In genomic region chrX:13360436-13360835, GRCm38 (mm10) we compare ENCODE assay signal across 20 mouse cellular contexts.
"Had no signal": no experiment of that assay in that cellular context is flagged by ENCODE, and none has a peak within 500 bp of the region (broad histone marks: within the 10 kb centered on the region; RNA-seq: fewer than 3 reads in every experiment).

No protein-coding gene starts in this region.

- H3K27ac ChIP-seq: limb, embryonic 10.5 days; limb, embryonic 13.5 days; liver, embryonic 14.5 days; midbrain, embryonic 10.5 days; midbrain, embryonic 13.5 days; neural tube, embryonic 13.5 days; stomach, embryonic 15.5 days had no signal

- H3K4me3 ChIP-seq: limb, embryonic 10.5 days; limb, embryonic 13.5 days; megakaryocyte, embryonic 14.5 days; midbrain, embryonic 10.5 days; midbrain, embryonic 13.5 days; myocyte; neural tube, embryonic 13.5 days; stomach, embryonic 15.5 days had no signal

- DNase-seq: kidney, adult 9 months; kidney, postnatal 14 days; kidney, postnatal 4 days; layer of hippocampus, adult 9-11 months; liver, postnatal 0 days; lung, embryonic 14.5 days; lung, postnatal 36 days; right cerebral cortex, adult 18-20 months; right cerebral cortex, postnatal 25 days; spleen, adult 18-20 months; thymus, postnatal 25 days had no signal

- H3K27me3 ChIP-seq: limb, embryonic 13.5 days; stomach, embryonic 15.5 days had no signal

- H3K4me1 ChIP-seq: limb, embryonic 10.5 days; limb, embryonic 13.5 days; megakaryocyte, embryonic 14.5 days; midbrain, embryonic 10.5 days; midbrain, embryonic 13.5 days; neural tube, embryonic 13.5 days; stomach, embryonic 15.5 days had no signal

- H3K9me3 ChIP-seq: limb, embryonic 10.5 days; limb, embryonic 13.5 days; megakaryocyte, embryonic 14.5 days; midbrain, embryonic 10.5 days; midbrain, embryonic 13.5 days; neural tube, embryonic 13.5 days; stomach, embryonic 15.5 days had no signal

- H3K36me3 ChIP-seq: limb, embryonic 10.5 days; limb, embryonic 13.5 days; midbrain, embryonic 10.5 days; midbrain, embryonic 13.5 days; neural tube, embryonic 13.5 days; stomach, embryonic 15.5 days had no signal
